Mouse (Mus musculus): ENCODE measurements around the gene Dglucy.
A peak's percentile ranks its signal among the peaks of the same experiment; 100 is the strongest.

Gene Dglucy

GRCm38 (mm10) chr12:100778934-100779865, at the start of gene Dglucy:
TSS of gene Dglucy (plus strand) at chr12:100779057.
- DNase-seq (ENCODE audit: low spot score in 2 of 2) = peak; percentile 80 to 87

- no peak for DNase-seq (ENCODE audit: low spot score in 2 of 2)
Observed at GRCm38 (mm10) chr12:100735156-100735555, 43.7 kb upstream of the Dglucy start.

- DNase-seq (ENCODE audit: low spot score in 2 of 2) = no peak
Observed at GRCm38 (mm10) chr12:100735581-100735980, 43.3 kb upstream of the Dglucy start.

- DNase-seq (ENCODE audit: low spot score in 2 of 2) = no peak
Observed at GRCm38 (mm10) chr12:100738498-100738897, 40.4 kb upstream of the Dglucy start.

GRCm38 (mm10) chr12:100739011-100739570, 39.8 kb upstream of the Dglucy start:
- DNase-seq (ENCODE audit: low spot score in 2 of 2) = no peak

GRCm38 (mm10) chr12:100740313-100740712, 38.5 kb upstream of the Dglucy start:
- DNase-seq (ENCODE audit: low spot score in 2 of 2) = no peak

- no peak for DNase-seq (ENCODE audit: low spot score in 2 of 2)
Observed at GRCm38 (mm10) chr12:100742468-100742867, 36.4 kb upstream of the Dglucy start.

GRCm38 (mm10) chr12:100752977-100753376, 25.9 kb upstream of the Dglucy start:
- DNase-seq (ENCODE audit: low spot score in 2 of 2) = no peak

- no peak for DNase-seq (ENCODE audit: low spot score in 2 of 2)
Observed at GRCm38 (mm10) chr12:100753716-100754115, 25.1 kb upstream of the Dglucy start.

GRCm38 (mm10) chr12:100757427-100757826, 21.4 kb upstream of the Dglucy start:
- no peak for DNase-seq (ENCODE audit: low spot score in 2 of 2)

GRCm38 (mm10) chr12:100762663-100763425, 16.0 kb upstream of the Dglucy start:
- DNase-seq (ENCODE audit: low spot score in 2 of 2) = no peak

- DNase-seq (ENCODE audit: low spot score in 2 of 2) = no peak
Observed at GRCm38 (mm10) chr12:100764329-100765018, 14.4 kb upstream of the Dglucy start.

GRCm38 (mm10) chr12:100769871-100770270, 9.0 kb upstream of the Dglucy start:
- DNase-seq (ENCODE audit: low spot score in 2 of 2) = no peak

- no peak for DNase-seq (ENCODE audit: low spot score in 2 of 2)
Observed at GRCm38 (mm10) chr12:100770765-100771164, 8.1 kb upstream of the Dglucy start.

GRCm38 (mm10) chr12:100772230-100772984, 6.5 kb upstream of the Dglucy start:
- DNase-seq (ENCODE audit: low spot score in 2 of 2) = no peak

GRCm38 (mm10) chr12:100774756-100775155, 4.1 kb upstream of the Dglucy start:
- no peak for DNase-seq (ENCODE audit: low spot score in 2 of 2)

- DNase-seq (ENCODE audit: low spot score in 2 of 2) = no peak
Observed at GRCm38 (mm10) chr12:100775291-100775690, 3.6 kb upstream of the Dglucy start.

GRCm38 (mm10) chr12:100775911-100776581, 2.8 kb upstream of the Dglucy start:
- DNase-seq (ENCODE audit: low spot score in 2 of 2) = no peak

GRCm38 (mm10) chr12:100776991-100777390, 1.9 kb upstream of the Dglucy start:
- peak in 1 of 2 experiments; percentile 29 for DNase-seq (ENCODE audit: low spot score in 2 of 2)

- DNase-seq (ENCODE audit: low spot score in 2 of 2) = peak in 1 of 2 experiments; percentile 45
Observed at GRCm38 (mm10) chr12:100778276-100778933, 452 bp upstream of the Dglucy start.
